Mouse (Mus musculus) CH12F3 (cell line): ENCODE measurements around the gene Gse1.

ENCODE experiments used
- in situ Hi-C: fragments of 300-500 bp; cut with MboI; formaldehyde crosslinking; loops from 2 replicates; pipeline ENCODE4 v1.14.3; 2020; ENCODE audit warnings: low sequenced_read_pairs

Gene Gse1

GRCm38 (mm10) chr8:120437207-120437606, 209.0 kb downstream of the Gse1 start:
- in situ Hi-C loops: no loop called here

GRCm38 (mm10) chr8:120437666-120438395, 209.6 kb downstream of the Gse1 start:
- in situ Hi-C loops: no loop called here

GRCm38 (mm10) chr8:120439309-120439708, 211.1 kb downstream of the Gse1 start:
- in situ Hi-C loops: no loop called here

DNA sequence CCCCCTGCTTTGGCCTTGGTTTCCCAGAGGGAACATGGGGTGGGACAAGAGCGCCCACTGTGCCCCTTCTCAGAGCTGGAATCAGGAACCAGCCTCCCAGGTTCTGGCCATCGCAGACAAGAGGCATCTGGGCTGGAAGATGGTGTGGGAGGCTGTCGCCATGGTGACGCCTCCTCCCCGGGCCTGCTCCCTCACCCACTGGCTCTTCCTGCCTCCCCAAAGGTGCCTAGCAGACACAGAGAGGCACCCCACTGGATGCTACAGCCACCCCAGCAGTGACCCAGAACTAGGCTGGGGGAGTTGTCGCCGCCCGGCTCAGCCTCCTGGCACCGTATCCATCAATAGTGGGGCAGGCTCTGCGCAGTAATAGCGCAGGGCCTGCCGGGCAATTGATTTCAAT, 212.5 kb downstream of the Gse1 start:
- in situ Hi-C loops: no loop called here

DNA sequence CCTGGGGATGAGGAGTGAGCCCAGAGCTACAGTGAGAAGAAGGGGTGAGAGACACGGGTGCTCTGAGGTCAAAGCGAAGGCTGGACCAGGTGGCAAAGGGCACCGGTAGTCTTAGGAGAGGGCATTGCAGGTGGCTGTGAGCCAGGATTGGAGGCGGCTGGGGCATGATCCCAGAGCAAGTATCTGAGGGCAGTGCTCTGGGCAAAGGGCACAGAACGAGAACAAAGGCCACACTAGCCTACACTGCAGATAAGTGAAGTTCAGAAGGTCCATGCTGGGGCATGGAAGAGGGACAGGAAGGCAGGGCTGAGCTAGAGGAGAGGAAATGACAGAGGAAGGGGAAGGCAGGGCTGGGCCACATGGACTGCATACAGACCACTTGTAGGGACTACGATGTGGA, 213.4 kb downstream of the Gse1 start:
- in situ Hi-C loops: no loop called here

DNA sequence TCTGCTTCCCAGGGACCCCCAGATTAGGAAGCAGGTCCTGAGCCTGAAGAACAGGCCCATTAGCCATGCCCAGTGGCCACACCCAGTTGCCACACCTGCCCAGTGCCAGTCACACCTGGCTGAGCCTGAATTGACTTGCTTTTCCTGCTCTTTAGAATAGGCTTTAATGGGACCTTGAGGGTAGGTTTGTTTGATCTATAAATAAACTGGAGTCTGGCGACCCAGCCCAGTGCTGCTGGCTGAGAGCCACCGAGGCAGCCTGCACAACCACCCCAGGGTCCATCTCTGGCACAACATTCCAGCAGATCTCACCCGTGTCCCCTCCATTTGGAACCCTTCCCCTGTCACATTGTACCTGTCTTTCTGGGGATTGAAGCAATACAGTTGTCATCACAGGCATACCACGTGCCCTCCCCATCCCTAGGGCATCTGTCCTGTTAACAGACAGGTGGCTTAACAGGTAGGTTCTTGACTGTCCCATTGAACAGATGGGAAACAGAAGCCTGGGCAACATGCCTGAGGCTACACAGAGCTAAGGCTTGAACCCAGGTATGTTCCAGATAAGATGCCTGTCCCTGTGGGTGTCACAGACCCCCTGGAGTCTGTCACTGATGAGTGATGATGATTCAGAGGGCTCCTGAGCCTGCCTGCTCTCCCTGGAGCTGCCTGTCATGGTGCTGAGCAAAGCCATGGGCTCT, 214.2 kb downstream of the Gse1 start:
- in situ Hi-C loops: no loop called here

GRCm38 (mm10) chr8:120445249-120445648, 217.0 kb downstream of the Gse1 start:
- in situ Hi-C loops: no loop called here

- in situ Hi-C loops: no loop called here
Measured at GRCm38 (mm10) chr8:120448131-120448530, 219.9 kb downstream of the Gse1 start.

GRCm38 (mm10) chr8:120449139-120449538, 220.9 kb downstream of the Gse1 start:
- in situ Hi-C loops: no loop called here

GRCm38 (mm10) chr8:120449608-120450031, 221.4 kb downstream of the Gse1 start:
- in situ Hi-C loops: no loop called here

DNA sequence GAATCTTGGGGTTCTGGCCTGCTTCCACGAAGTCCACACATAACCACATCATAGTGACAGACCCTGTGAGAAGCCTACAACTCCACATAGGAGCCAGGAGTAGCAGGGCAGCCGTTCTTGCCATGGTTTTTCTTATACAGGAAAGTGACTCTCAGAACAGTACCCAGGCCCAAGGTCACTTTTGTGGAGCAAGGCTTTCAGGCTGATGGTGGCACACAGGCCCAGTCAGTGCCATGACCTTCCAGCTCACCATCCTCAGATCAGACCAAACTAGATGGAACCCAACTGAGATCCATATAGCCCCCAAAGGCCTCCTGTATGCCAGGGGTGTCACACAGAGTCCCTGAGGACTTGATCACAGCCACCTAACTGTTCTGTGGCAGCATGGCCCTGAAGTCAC, 223.9 kb downstream of the Gse1 start:
- in situ Hi-C loops: no loop called here

DNA sequence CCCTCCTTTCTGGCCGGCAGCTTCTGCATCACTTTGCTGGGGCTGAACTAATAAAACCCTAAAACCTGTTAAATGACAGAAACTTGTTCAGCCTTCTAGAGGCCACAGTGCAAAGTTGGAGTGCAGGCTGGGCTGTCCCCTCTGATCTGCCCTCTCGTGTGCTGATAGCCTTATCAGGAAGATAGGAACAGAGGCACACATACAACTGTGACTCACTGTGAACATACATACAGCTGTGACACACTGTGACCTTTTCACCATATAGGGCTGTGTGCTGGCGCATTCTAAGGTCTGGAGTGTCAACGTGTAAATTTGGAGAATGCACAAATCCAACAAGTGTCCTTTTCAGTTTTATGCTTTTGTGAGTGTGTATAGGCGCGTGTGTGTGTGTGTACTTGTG, 226.1 kb downstream of the Gse1 start:
- in situ Hi-C loops: no loop called here

DNA sequence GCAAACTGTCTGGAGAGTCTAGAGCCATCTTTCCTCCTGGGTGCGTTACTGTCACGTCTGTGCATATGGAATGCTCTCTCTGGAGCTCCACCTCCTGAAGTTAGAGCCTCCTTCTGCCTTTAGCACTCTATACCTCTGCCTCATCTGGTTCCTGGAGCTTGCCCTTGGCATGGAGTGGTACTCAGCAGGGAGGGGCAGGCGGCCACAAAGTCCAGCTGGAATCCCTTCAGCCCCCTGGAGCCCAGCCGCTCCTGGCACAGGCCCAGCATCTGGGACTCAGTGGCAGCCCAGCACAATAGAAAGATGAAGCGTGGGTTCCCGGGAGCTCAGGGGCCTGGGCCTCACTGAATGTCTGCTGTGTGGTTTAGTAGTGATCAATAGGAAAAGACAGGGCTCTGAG, 232.1 kb downstream of the Gse1 start:
- in situ Hi-C loops: no loop called here

DNA sequence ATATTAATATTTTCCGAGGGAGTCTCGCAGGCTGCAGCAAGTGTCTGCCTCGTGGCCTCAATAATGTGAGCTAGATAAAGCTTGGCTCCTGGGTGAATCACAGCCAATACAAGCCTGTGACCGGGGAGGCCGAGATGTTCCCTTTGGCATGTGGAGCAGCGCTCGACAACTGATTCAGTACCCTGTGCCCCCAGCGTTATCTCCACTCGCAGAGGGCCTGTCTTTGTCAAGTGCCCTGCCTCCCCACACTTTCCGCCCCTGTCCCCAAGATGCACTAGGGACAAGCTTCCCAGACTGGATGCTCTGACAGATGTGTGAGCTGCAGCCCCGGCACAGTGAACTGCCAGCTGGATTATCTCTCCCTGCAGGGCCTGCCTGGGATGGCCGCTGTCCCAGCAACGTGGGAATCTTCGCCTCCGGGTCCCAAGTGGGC, 233.9 kb downstream of the Gse1 start:
- in situ Hi-C loops: no loop called here

DNA sequence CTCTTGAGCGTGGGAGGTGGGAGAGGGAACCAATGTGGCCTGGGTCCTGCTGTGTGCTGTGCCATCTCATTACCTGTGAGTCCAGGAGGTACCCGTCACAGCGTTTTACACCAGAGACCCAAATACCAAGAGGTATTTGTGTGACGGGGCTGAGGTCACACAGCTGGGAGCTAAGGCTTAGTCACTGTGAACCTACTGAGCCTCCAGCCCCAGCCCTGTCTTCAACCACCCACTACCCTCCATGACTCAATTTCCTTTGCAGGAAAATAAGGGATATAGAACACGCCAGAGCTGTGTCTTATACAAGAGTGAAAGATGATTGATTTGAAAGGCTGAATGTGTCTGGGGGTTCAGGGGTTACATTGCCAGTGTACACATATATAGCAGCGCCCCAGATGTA, 234.4 kb downstream of the Gse1 start:
- in situ Hi-C loops: no loop called here

DNA sequence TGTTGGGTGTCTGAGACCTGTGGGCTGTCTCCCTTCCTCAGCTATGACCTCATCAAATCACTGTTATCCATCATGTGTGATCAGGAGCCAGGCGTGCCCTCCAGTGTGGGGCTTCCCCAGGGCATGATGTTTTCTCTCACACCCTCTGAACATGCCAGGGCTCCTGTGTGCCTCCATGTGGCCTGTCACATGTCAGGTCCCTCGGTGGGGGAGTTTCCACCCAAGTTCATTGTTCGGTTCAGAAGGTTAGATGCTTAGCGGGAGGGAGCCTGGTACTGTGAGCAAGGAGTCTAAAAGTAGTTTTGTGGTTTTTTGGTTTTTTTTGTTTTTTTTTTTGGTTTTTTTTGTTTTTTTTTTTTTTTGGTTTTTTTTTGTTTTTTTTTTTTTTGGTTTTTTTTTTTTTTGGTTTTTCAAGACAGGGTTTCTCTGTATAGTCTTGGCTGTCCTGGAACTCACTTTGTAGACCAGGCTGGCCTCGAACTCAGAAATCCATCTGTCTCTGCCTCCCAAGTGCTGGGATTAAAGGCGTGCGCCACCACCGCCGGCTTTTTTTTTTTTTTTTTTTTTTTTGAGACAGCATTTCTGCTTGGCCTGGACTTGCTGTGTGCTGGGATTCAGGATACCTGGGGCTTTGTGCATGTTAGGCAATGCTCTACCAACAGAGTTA, 235.8 kb downstream of the Gse1 start:
- in situ Hi-C loops: no loop called here

DNA sequence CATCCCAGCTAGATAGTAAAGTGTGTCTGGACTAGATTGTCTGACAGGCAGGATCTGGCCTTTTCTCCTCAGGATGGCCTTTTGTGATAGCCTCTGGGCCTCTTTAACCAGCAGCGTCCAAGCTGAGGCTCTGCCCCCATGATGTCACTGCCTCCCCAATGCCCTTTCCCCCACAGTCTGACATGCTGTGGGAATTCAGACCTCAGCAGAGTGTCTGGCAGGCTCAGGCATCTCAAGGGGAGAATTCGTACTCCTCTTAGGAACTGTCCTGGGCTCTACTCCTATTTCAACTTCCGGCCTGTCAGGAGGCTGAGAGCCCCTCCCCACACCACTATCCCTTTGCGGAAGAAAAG, 236.3 kb downstream of the Gse1 start:
- in situ Hi-C loops: no loop called here

GRCm38 (mm10) chr8:120465710-120466109, 237.5 kb downstream of the Gse1 start:
- in situ Hi-C loops: no loop called here

DNA sequence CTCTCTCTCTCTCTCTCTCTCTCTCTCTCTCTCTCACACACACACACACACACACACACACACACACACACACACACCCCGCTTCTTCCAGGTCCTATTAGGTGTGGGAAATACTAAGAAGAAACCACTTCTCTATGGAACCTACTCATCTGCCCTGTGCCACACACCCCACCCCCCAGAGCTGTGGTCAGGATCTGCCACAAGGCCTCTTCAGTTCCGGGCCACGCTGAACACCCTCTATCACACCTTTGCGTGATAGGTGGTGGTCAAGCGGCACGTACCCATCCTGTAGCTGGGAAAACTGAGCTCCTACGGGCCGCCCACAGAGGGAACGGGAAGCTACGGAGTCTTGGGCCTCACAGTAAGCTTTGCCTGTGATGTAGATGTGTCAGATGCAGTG, 238.0 kb downstream of the Gse1 start:
- in situ Hi-C loops: no loop called here

DNA sequence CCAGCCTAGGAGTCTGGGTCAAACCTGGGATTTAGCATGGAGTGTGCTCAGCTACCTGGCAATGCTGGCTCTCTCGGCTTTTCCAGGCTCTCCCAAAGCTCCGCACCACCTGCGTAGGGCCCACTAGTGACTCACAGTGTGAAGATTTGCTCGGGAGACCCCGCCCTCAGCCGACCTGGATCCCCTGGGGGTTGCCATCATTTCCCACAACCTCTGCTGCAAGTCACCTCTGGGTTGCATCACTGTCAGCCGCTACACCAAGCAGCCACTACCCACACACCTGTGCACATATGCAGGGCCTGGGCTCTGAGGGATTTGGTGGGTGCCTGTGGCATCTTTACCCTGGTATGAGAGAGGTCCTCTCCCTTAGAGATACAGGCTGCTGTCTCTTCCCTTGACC, 239.3 kb downstream of the Gse1 start:
- in situ Hi-C loops: no loop called here

DNA sequence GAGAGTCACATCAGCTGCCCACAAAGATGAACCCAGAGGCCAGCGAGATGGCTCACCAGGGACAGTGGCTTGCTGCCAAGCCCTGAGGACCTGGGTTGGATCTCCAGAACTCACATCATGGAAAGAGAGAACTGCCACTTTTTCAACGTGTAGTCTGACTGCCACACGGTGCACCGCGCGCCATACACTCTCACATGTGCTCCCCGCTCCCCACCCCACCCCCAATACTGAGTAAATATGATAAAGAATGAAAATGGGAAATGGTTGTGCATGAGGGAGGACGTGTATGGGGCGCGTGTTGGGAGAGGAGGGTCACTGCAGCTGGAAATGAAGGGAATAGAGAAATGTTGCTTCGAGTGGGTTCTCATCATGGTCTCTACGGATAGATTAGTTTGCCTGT, 241.9 kb downstream of the Gse1 start:
- in situ Hi-C loops: no loop called here

- in situ Hi-C loops: no loop called here
Measured at GRCm38 (mm10) chr8:120471166-120471565, 242.9 kb downstream of the Gse1 start.
